Mouse (Mus musculus) liver, embryonic 14.5 days (tissue): ENCODE results near the gene Ifnab.

Experiments
- CTCF ChIP-seq: IDR thresholded peaks from 2 replicates; pipeline ENCODE4 v1.5.1; 2016; ENCODE audit warnings: antibody characterized with exemption, low read depth, control low read depth
- EP300 ChIP-seq: IDR thresholded peaks from 2 replicates; pipeline ENCODE4 v1.6.1; 2016; ENCODE audit warnings: antibody characterized with exemption, low read depth

- TF ChIP-seq CTCF (no peak), EP300 (no peak)
Measured at GRCm38 (mm10) chr4:88705924-88706323, 14.8 kb upstream of the Ifnab start.
